Mouse (Mus musculus) E14TG2a.4 (cell line): ENCODE measurements around the gene Begain.

Experiments used
- H3K27me3 ChIP-seq: 2 replicates; pipeline ENCODE4 v1.6.1; 2014; ENCODE audit warnings: low read length, control low read depth; ENCODE audit not compliant: insufficient read depth
- H3K36me3 ChIP-seq: 2 replicates; pipeline ENCODE4 v1.6.1; 2014; ENCODE audit warnings: low read length, control low read depth; ENCODE audit not compliant: insufficient read depth
- H3K4me1 ChIP-seq: replicated peaks from 2 replicates; pipeline ENCODE4 v1.6.1; 2014; ENCODE audit warnings: low read depth, low read length, control low read depth
- H3K4me3 ChIP-seq: replicated peaks from 2 replicates; pipeline ENCODE4 v1.5.1; 2014; ENCODE audit warnings: mild to moderate bottlenecking, low read length
- H3K9me3 ChIP-seq: 2 replicates; pipeline ENCODE4 v1.6.1; 2014; ENCODE audit warnings: low read length, control low read depth
- CTCF ChIP-seq: conservative IDR thresholded peaks from 2 replicates; pipeline ENCODE4 v1.5.1; 2014; ENCODE audit warnings: low read length
- NANOG ChIP-seq: IDR thresholded peaks from 2 replicates; pipeline ENCODE4 v1.6.1; 2014; ENCODE audit warnings: borderline replicate concordance, low read length, mixed read lengths
- POU5F1 ChIP-seq: IDR thresholded peaks from 2 replicates; pipeline ENCODE4 v1.6.1; 2014; ENCODE audit warnings: low read length, borderline replicate concordance

The Begain gene

GRCm38 (mm10) chr12:109068167-109068653 is at the start of gene Begain:
TSS of gene Begain (minus strand) at chr12:109068217.
- Histone ChIP-seq H3K4me1 (peaks cover 23% of the 10 kb centered on the region), H3K4me3 (peak within 1 kb of the TSS; percentile 81), H3K27me3 (peaks cover 95% of the 10 kb centered on the region), H3K9me3 (no peaks in the 10 kb centered on the region), H3K36me3 (no peaks in the 10 kb centered on the region)
- no peak for TF ChIP-seq POU5F1

GRCm38 (mm10) chr12:109115707-109116106 is 47.7 kb upstream of the Begain start:
- H3K4me3 ChIP-seq = no peak overlapping the region
- H3K4me1 ChIP-seq = no peaks in the 10 kb centered on the region
- 0 out of 2 replicates have a peak, but pooled peaks cover 3% of the 10 kb centered on the region for H3K27me3 ChIP-seq
- TF ChIP-seq CTCF (no peak), POU5F1 (no peak), NANOG (no peak)
- H3K36me3 ChIP-seq = no peaks in the 10 kb centered on the region
- H3K9me3 ChIP-seq = peaks cover 25% of the 10 kb centered on the region

- Histone ChIP-seq H3K4me3 (no peak overlapping the region), H3K4me1 (no peaks in the 10 kb centered on the region), H3K27me3 (0 out of 2 replicates have a peak, but pooled peaks cover 3% of the 10 kb centered on the region), H3K36me3 (no peaks in the 10 kb centered on the region), H3K9me3 (peaks cover 29% of the 10 kb centered on the region)
- no peak for TF ChIP-seq NANOG
- no peak for TF ChIP-seq POU5F1
Observed at GRCm38 (mm10) chr12:109115161-109115560, 47.1 kb upstream of the Begain start.

GRCm38 (mm10) chr12:109112996-109113592 is 45.1 kb upstream of the Begain start:
- Histone ChIP-seq H3K36me3 (no peaks in the 10 kb centered on the region), H3K9me3 (peaks cover 29% of the 10 kb centered on the region; the same call in 1 of the 2 replicates), H3K4me1 (no peaks in the 10 kb centered on the region), H3K4me3 (no peak overlapping the region), H3K27me3 (peaks cover 12% of the 10 kb centered on the region)
- no peak for TF ChIP-seq CTCF
- TF ChIP-seq NANOG = no peak
- TF ChIP-seq POU5F1 = no peak

GRCm38 (mm10) chr12:109112354-109112995 is 44.5 kb upstream of the Begain start:
- Histone ChIP-seq H3K4me1 (no peaks in the 10 kb centered on the region), H3K4me3 (no peak overlapping the region), H3K36me3 (no peaks in the 10 kb centered on the region), H3K9me3 (peaks cover 29% of the 10 kb centered on the region; the same call in 1 of the 2 replicates), H3K27me3 (peaks cover 12% of the 10 kb centered on the region)
- TF ChIP-seq NANOG (no peak), CTCF (no peak)

- peaks cover 16% of the 10 kb centered on the region for H3K27me3 ChIP-seq
- H3K36me3 ChIP-seq = no peaks in the 10 kb centered on the region
- H3K9me3 ChIP-seq = peaks cover 33% of the 10 kb centered on the region; the same call in 1 of the 2 replicates
- no peak overlapping the region for H3K4me3 ChIP-seq
- no peaks in the 10 kb centered on the region for H3K4me1 ChIP-seq
- TF ChIP-seq CTCF (no peak), NANOG (no peak), POU5F1 (no peak)
Observed at GRCm38 (mm10) chr12:109108911-109109310, 40.9 kb upstream of the Begain start.

- TF ChIP-seq NANOG (no peak), POU5F1 (no peak), CTCF (no peak)
- H3K4me3 ChIP-seq = no peak overlapping the region
- 0 out of 2 replicates have a peak, but pooled peaks cover 4% of the 10 kb centered on the region for H3K9me3 ChIP-seq
- H3K4me1 ChIP-seq = no peaks in the 10 kb centered on the region
- H3K36me3 ChIP-seq = no peaks in the 10 kb centered on the region
- peaks cover 10% of the 10 kb centered on the region; the same call in 1 of the 2 replicates for H3K27me3 ChIP-seq
Observed at GRCm38 (mm10) chr12:109100381-109100780, 32.4 kb upstream of the Begain start.

GRCm38 (mm10) chr12:109090456-109091130 is 22.6 kb upstream of the Begain start:
- no peaks in the 10 kb centered on the region for H3K36me3 ChIP-seq
- peak overlapping the region; percentile 20; the same call in 1 of the 2 replicates for H3K4me3 ChIP-seq
- H3K27me3 ChIP-seq = peaks cover 16% of the 10 kb centered on the region
- H3K9me3 ChIP-seq = peaks cover 13% of the 10 kb centered on the region; the same call in 1 of the 2 replicates
- TF ChIP-seq POU5F1 (no peak), NANOG (no peak), CTCF (no peak)
- H3K4me1 ChIP-seq = peaks cover 3% of the 10 kb centered on the region; the same call in 1 of the 2 replicates
